ENCODE assay signal across 9 mouse cellular contexts in the genomic region with DNA sequence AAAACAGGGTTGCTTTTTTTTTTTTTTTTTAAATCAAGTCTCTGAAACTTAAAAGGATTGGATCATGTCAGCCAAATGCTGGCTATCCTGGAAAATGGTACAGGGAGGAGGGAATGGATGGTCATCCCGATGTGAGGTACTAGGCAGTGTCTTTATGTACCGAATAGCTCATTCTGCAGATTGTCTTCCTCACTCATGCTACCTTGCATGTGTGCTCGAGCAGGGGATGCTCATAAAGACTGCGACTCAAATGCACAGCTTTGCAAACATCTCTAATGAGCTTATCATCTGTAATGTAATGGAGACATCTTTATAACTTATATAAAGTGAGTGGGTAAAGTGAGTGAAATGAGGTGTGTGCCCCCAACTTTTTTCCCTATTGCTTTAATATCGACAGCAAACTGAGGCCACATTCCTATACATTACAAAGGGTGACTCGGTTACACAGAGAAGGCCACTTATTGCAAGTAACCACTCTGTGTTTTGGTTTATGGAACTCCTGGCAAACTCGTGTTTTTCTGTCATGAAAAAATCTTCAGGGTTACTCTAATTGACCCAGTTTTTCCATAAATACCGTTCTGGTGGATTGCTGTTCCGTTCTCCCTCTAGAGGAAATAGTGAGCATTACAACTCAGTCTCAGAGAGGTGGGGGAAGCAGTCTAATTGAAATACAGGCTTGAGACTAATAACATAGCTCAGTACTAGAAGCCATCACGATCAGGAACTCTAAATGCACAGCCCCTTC.
A peak's percentile ranks its signal among the peaks of the same experiment; 100 is the strongest.
DNase-seq lines count a peak whose midpoint lies in the region; ATAC-seq and TF ChIP-seq lines count a peak whose summit lies in the region.
"Had no signal": no experiment of that assay in that cellular context is flagged by ENCODE, and none has a peak within 500 bp of the region (broad histone marks: within the 10 kb centered on the region; RNA-seq: fewer than 3 reads in every experiment).

No protein-coding gene starts in this region.

- no peaks in the 10 kb centered on the region for H3K27me3 ChIP-seq in liver, postnatal 0 days (ENCODE audit: insufficient read depth, low read length)
- H3K27me3 ChIP-seq in intestine, embryonic 16.5 days (replicated peaks; ENCODE audit: control insufficient read depth, insufficient read depth, low read length), result no peaks in the 10 kb centered on the region
- H3K27me3 ChIP-seq: embryonic facial prominence, embryonic 13.5 days had no signal

- no peak overlapping the region for H3K9ac ChIP-seq in liver, postnatal 0 days (replicated peaks)
- H3K9ac ChIP-seq in intestine, embryonic 16.5 days (ENCODE audit: low read depth, low read length), result no peak overlapping the region
- H3K9ac ChIP-seq: embryonic facial prominence, embryonic 13.5 days had no signal

- no peak overlapping the region for H3K27ac ChIP-seq in liver, postnatal 0 days (ENCODE audit: low read depth)
- peak overlapping the region; percentile 75 for H3K27ac ChIP-seq in olfactory bulb, adult 2 months (ENCODE audit: insufficient read depth, low read depth, low read length)
- no peak overlapping the region; the same call in 1 of the 2 replicates for H3K27ac ChIP-seq in intestine, embryonic 16.5 days (ENCODE audit: low read length)
- H3K27ac ChIP-seq: embryonic facial prominence, embryonic 13.5 days had no signal

- WGBS in liver, postnatal 0 days (ENCODE audit: insufficient replicate concordance), result 49% methylated on average over 10 of the region's 10 CpGs
- WGBS in olfactory bulb, adult 2 months, result 42% methylated on average over 10 of the region's 10 CpGs
- WGBS in intestine, embryonic 16.5 days, result 54% methylated on average over 10 of the region's 10 CpGs

- H3K4me1 ChIP-seq in liver, postnatal 0 days (ENCODE audit: insufficient read depth), result no peaks in the 10 kb centered on the region
- no peaks in the 10 kb centered on the region for H3K4me1 ChIP-seq in olfactory bulb, adult 2 months (ENCODE audit: control insufficient read depth, insufficient read depth, low read length)
- peaks cover 3% of the 10 kb centered on the region; the same call in 1 of the 2 replicates for H3K4me1 ChIP-seq in intestine, embryonic 16.5 days (ENCODE audit: control insufficient read depth, insufficient read depth, low read length)

- no peaks in the 10 kb centered on the region for H3K9me3 ChIP-seq in liver, postnatal 0 days (ENCODE audit: low read length)
- H3K9me3 ChIP-seq in intestine, embryonic 16.5 days (ENCODE audit: control insufficient read depth, low read length), result no peaks in the 10 kb centered on the region
- H3K9me3 ChIP-seq: embryonic facial prominence, embryonic 13.5 days had no signal

- DNase-seq in left cerebral cortex, adult 11 months (ENCODE audit: low spot score), result peak; percentile 41
- no peak for DNase-seq in left cerebral cortex, adult 8-10 months (ENCODE audit: low spot score in 2 of 2)
- peak; percentile 7 for DNase-seq in MEL-GATA-1-ER (ENCODE audit: extremely low read depth, low read depth)
- peak; percentile 59 to 64 for DNase-seq in cerebellum, postnatal 25 days
- peak; percentile 44 to 66 for DNase-seq in heart, postnatal 10 days
- no peak for DNase-seq in liver, postnatal 0 days

- no peak for TF ChIP-seq POLR2A in olfactory bulb, adult 2 months (IDR thresholded peaks at IDR 0.05; ENCODE audit: insufficient read depth, low read depth, low read length)

- intact Hi-C loops in heart, postnatal 10 days (cut with DNase I), result loop anchor here (5.0 to 10.0 kb wide), 4 partner anchors 152 to 1025 kb away; partner anchors contain the start of gene Gm5426

- TF ChIP-seq EP300 in liver, postnatal 0 days (IDR thresholded peaks at IDR 0.05; ENCODE audit: low read depth), result no peak

- no peak for ATAC-seq in liver, postnatal 0 days
- no peak for ATAC-seq in intestine, embryonic 16.5 days

- no peaks in the 10 kb centered on the region for H3K36me3 ChIP-seq in liver, postnatal 0 days (replicated peaks; ENCODE audit: insufficient read depth, low read length)
- H3K36me3 ChIP-seq in intestine, embryonic 16.5 days (ENCODE audit: control insufficient read depth, insufficient read depth, low read length), result no peaks in the 10 kb centered on the region
- H3K36me3 ChIP-seq: embryonic facial prominence, embryonic 13.5 days had no signal

- H3K4me3 ChIP-seq in liver, postnatal 0 days (ENCODE audit: low read depth, low read length), result no peak overlapping the region
- no peak overlapping the region for H3K4me3 ChIP-seq in olfactory bulb, adult 2 months (ENCODE audit: insufficient read depth, low read depth, low read length)
- H3K4me3 ChIP-seq in intestine, embryonic 16.5 days (ENCODE audit: low read length), result no peak overlapping the region
- H3K4me3 ChIP-seq: embryonic facial prominence, embryonic 13.5 days had no signal

- no peak overlapping the region for H3K4me2 ChIP-seq in liver, postnatal 0 days (ENCODE audit: low read depth, low read length)
- H3K4me2 ChIP-seq in intestine, embryonic 16.5 days (ENCODE audit: low read depth, low read length), result no peak overlapping the region
- H3K4me2 ChIP-seq: embryonic facial prominence, embryonic 13.5 days had no signal

- TF ChIP-seq CTCF in liver, postnatal 0 days (IDR thresholded peaks at IDR 0.05; ENCODE audit: low read depth), result peak; percentile 73
- TF ChIP-seq CTCF in olfactory bulb, adult 2 months (IDR thresholded peaks at IDR 0.05; ENCODE audit: insufficient read depth, low read depth, low read length), result no peak

Comparison
In these comparisons a context has a peak if more than half of its experiments do, and no peak if none do; other contexts are left out.
1. DNase-seq: peak in left cerebral cortex, adult 11 months (single experiment), MEL-GATA-1-ER (single experiment), cerebellum, postnatal 25 days (2 of 2) and heart, postnatal 10 days (2 of 2); none in left cerebral cortex, adult 8-10 months (0 of 2) and liver, postnatal 0 days (single experiment).